Mouse (Mus musculus) midbrain, embryonic 14.5 days (tissue): ENCODE results near the gene Scd4. TPM values are rescaled to one million over a fixed set of nuclear protein-coding genes. Genes with fewer than 3 reads are reported as not detected.

Source experiments
- ATAC-seq: fragments of 200-750 bp; cut with Nextera tagmentation; 2 replicates; pipeline ENCODE4 v1.8.0; 2017; ENCODE audit warnings: moderate number of reproducible peaks, moderate library complexity; ENCODE audit not compliant: low FRiP score, low TSS enrichment
- DNase-seq: peaks from one replicate; pipeline ENCODE4 v3.0.0-alpha.2; 2015
- H3K27ac ChIP-seq: fragments of 300-500 bp; sonication (generic); replicated peaks from 2 replicates; pipeline ENCODE4 v1.5.1; 2014; ENCODE audit warnings: mild to moderate bottlenecking, low read depth, low read length, moderate library complexity
- H3K27me3 ChIP-seq: fragments of 300-500 bp; sonication (generic); 2 replicates; pipeline ENCODE4 v1.6.1; 2014; ENCODE audit warnings: low read length, control low read depth, mixed read lengths; ENCODE audit not compliant: control insufficient read depth, insufficient read depth
- H3K36me3 ChIP-seq: fragments of 300-500 bp; sonication (generic); 2 replicates; pipeline ENCODE4 v1.6.1; 2014; ENCODE audit warnings: low read length, control low read depth; ENCODE audit not compliant: control insufficient read depth, insufficient read depth
- H3K4me1 ChIP-seq: fragments of 300-500 bp; sonication (generic); 2 replicates; pipeline ENCODE4 v1.6.1; 2014; ENCODE audit warnings: mild to moderate bottlenecking, antibody characterized with exemption, low read length, control low read depth; ENCODE audit not compliant: control insufficient read depth, insufficient read depth
- H3K4me2 ChIP-seq: fragments of 300-500 bp; sonication (generic); 2 replicates; pipeline ENCODE4 v1.6.1; 2014; ENCODE audit warnings: mild to moderate bottlenecking, low read length, moderate library complexity
- H3K4me3 ChIP-seq: fragments of 300-500 bp; sonication (generic); replicated peaks from 2 replicates; pipeline ENCODE4 v1.5.1; 2014; ENCODE audit warnings: low read depth, low read length
- H3K9ac ChIP-seq: fragments of 300-500 bp; sonication (generic); replicated peaks from 2 replicates; pipeline ENCODE4 v1.6.1; 2014; ENCODE audit warnings: mild to moderate bottlenecking, low read length, moderate library complexity
- H3K9me3 ChIP-seq: fragments of 300-500 bp; sonication (generic); 2 replicates; pipeline ENCODE4 v1.6.1; 2016; ENCODE audit warnings: low read length, control low read depth, mixed read lengths; ENCODE audit not compliant: control insufficient read depth
- WGBS: fragments of 180-500 bp; shearing (Covaris S2); extraction: QIAGEN DNeasy Blood & Tissue Kit; methylation state at CpG from one replicate; pipeline ENCODE4 v1.1.7; 2014; 5-methylcytosine and 5-hydroxymethylcytosine counted together
- polyA plus RNA-seq: library from polyadenylated mRNA; unstranded; fragments of >200 nt; fragmentation: Nextera tagmentation; extraction: Ambion mirVana; gene quantifications from 2 replicates; pipeline ENCODE4 v1.2.1, GENCODE M21; 2014

The Scd4 gene
- polyA plus RNA-seq, 1 experiment from 2014 or later, result 0.11 TPM

- Histone ChIP-seq H3K4me2 (peak overlapping the region; percentile 100), H3K4me3 (peak overlapping the region; percentile 95), H3K27me3 (no peaks in the 10 kb centered on the region), H3K36me3 (peaks cover 24% of the 10 kb centered on the region), H3K9me3 (no peaks in the 10 kb centered on the region), H3K27ac (peak overlapping the region; percentile 97), H3K9ac (no peak overlapping the region), H3K4me1 (peaks cover 26% of the 10 kb centered on the region)
- no peak for DNase-seq
- ATAC-seq, result no peak
- WGBS, result 55% methylated on average over 3 of the region's 3 CpGs
Measured at GRCm38 (mm10) chr19:44292483-44292882, 40.4 kb upstream of the Scd4 start.

- peak within 1 kb of the TSS; percentile 100 for H3K4me2 ChIP-seq
- H3K9me3 ChIP-seq, result no peaks in the 10 kb centered on the region
- ATAC-seq (no peak; the same call in 1 of the 2 replicates), DNase-seq (no peak)
- H3K9ac ChIP-seq, result peak within 1 kb of the TSS; percentile 88
- H3K27me3 ChIP-seq, result no peaks in the 10 kb centered on the region
- peaks cover 33% of the 10 kb centered on the region for H3K4me1 ChIP-seq
- WGBS, result 2% methylated on average over 21 of the region's 21 CpGs
- peak within 1 kb of the TSS; percentile 95 for H3K4me3 ChIP-seq
- H3K27ac ChIP-seq, result peak within 1 kb of the TSS; percentile 97
- H3K36me3 ChIP-seq, result peaks cover 31% of the 10 kb centered on the region
Measured at GRCm38 (mm10) chr19:44292941-44293768, 39.7 kb upstream of the Scd4 start, which contains the start of gene Scd2. Gene Scd2 (plus strand): TSS chr19:44293674.

GRCm38 (mm10) chr19:44293769-44294551 lies 38.9 kb upstream of the Scd4 start:
- Histone ChIP-seq H3K4me1 (peaks cover 41% of the 10 kb centered on the region), H3K36me3 (peaks cover 39% of the 10 kb centered on the region), H3K4me3 (peak overlapping the region; percentile 95), H3K27ac (peak overlapping the region; percentile 97), H3K27me3 (no peaks in the 10 kb centered on the region), H3K9me3 (no peaks in the 10 kb centered on the region), H3K9ac (peak overlapping the region; percentile 88), H3K4me2 (peak overlapping the region; percentile 100)
- 1% methylated on average over 31 of the region's 31 CpGs for WGBS
- DNase-seq, result peak; percentile 97
- ATAC-seq, result peak; percentile 95

GRCm38 (mm10) chr19:44294588-44295041 lies 38.3 kb upstream of the Scd4 start:
- H3K4me3 ChIP-seq, result peak overlapping the region; percentile 95
- H3K27ac ChIP-seq, result peak overlapping the region; percentile 97
- H3K4me2 ChIP-seq, result peak overlapping the region; percentile 100
- H3K36me3 ChIP-seq, result peaks cover 45% of the 10 kb centered on the region
- WGBS, result under 1% methylated on average over 14 of the region's 14 CpGs
- ATAC-seq (peak; percentile 68), DNase-seq (peak; percentile 93)
- peak overlapping the region; percentile 88 for H3K9ac ChIP-seq
- no peaks in the 10 kb centered on the region for H3K9me3 ChIP-seq
- H3K4me1 ChIP-seq, result peaks cover 44% of the 10 kb centered on the region
- H3K27me3 ChIP-seq, result no peaks in the 10 kb centered on the region

- Histone ChIP-seq H3K4me1 (peaks cover 49% of the 10 kb centered on the region), H3K27ac (no peak overlapping the region; the same call in 1 of the 2 replicates), H3K36me3 (peaks cover 52% of the 10 kb centered on the region), H3K9me3 (no peaks in the 10 kb centered on the region), H3K4me3 (peak overlapping the region; percentile 95), H3K27me3 (no peaks in the 10 kb centered on the region), H3K9ac (peak overlapping the region; percentile 88), H3K4me2 (peak overlapping the region; percentile 100)
- DNase-seq (no peak), ATAC-seq (no peak)
- WGBS, result 5% methylated on average over 3 of the region's 3 CpGs
Measured at GRCm38 (mm10) chr19:44295251-44295650, 37.6 kb upstream of the Scd4 start.

GRCm38 (mm10) chr19:44295741-44296140 lies 37.2 kb upstream of the Scd4 start:
- Histone ChIP-seq H3K4me3 (peak overlapping the region; percentile 95), H3K4me1 (peaks cover 53% of the 10 kb centered on the region), H3K4me2 (peak overlapping the region; percentile 100), H3K9ac (peak overlapping the region; percentile 88), H3K9me3 (no peaks in the 10 kb centered on the region), H3K36me3 (peaks cover 57% of the 10 kb centered on the region), H3K27me3 (no peaks in the 10 kb centered on the region), H3K27ac (no peak overlapping the region; the same call in 1 of the 2 replicates)
- ATAC-seq (no peak), DNase-seq (peak; percentile 88)
- WGBS, result under 1% methylated on average over 4 of the region's 4 CpGs

- peaks cover 61% of the 10 kb centered on the region for H3K36me3 ChIP-seq
- peak overlapping the region; percentile 95 for H3K4me3 ChIP-seq
- H3K9ac ChIP-seq, result peak overlapping the region; percentile 88
- H3K27ac ChIP-seq, result no peak overlapping the region
- H3K4me2 ChIP-seq, result peak overlapping the region; percentile 100
- ATAC-seq, result no peak
- no peaks in the 10 kb centered on the region for H3K27me3 ChIP-seq
- peaks cover 56% of the 10 kb centered on the region for H3K4me1 ChIP-seq
- H3K9me3 ChIP-seq, result no peaks in the 10 kb centered on the region
- no peak for DNase-seq
- 17% methylated on average over 7 of the region's 7 CpGs for WGBS
Measured at GRCm38 (mm10) chr19:44296186-44296585, 36.7 kb upstream of the Scd4 start.

GRCm38 (mm10) chr19:44297068-44297760 lies 35.7 kb upstream of the Scd4 start:
- Histone ChIP-seq H3K4me1 (peaks cover 54% of the 10 kb centered on the region), H3K9me3 (no peaks in the 10 kb centered on the region), H3K27me3 (no peaks in the 10 kb centered on the region), H3K4me2 (peak overlapping the region; percentile 100), H3K9ac (peak overlapping the region; percentile 88), H3K36me3 (peaks cover 70% of the 10 kb centered on the region), H3K27ac (peak overlapping the region; percentile 46; the same call in 1 of the 2 replicates), H3K4me3 (peak overlapping the region; percentile 95)
- DNase-seq, result peak; percentile 45
- ATAC-seq, result no peak
- WGBS, result 57% methylated on average over 8 of the region's 8 CpGs
